Mouse (Mus musculus) MEL (cell line): Measurements from ENCODE around the gene Txnrd3. TPM values are rescaled to one million over a fixed set of nuclear protein-coding genes. Genes with fewer than 3 reads are reported as not detected.

Experiments
- DNase-seq: peaks from one replicate; pipeline ENCODE4 v3.0.0; 2011; ENCODE audit warnings: low read depth, low spot score
- H3K27ac ChIP-seq: 2 replicates; pipeline ENCODE4 v1.5.1; 2012; ENCODE audit warnings: low read depth, mild to moderate bottlenecking, control low read depth, low read length, moderate library complexity; ENCODE audit not compliant: control insufficient read depth
- H3K27me3 ChIP-seq, 2 experiments: fragments of 150-350 bp in 1 of 2; sonication (generic) in 1 of 2; 2 replicates each; pipeline ENCODE4 v1.6.1; 2012; ENCODE audit warnings: low read length in 2 of 2, mild to moderate bottlenecking in 2 of 2, improper control_type of control experiment in 1 of 2, moderate library complexity in 1 of 2; ENCODE audit not compliant: insufficient read depth in 2 of 2, control insufficient read depth in 1 of 2
- H3K36me3 ChIP-seq, 2 experiments: 2 replicates each; pipeline ENCODE4 v1.6.1; 2012 to 2014; ENCODE audit warnings: low read length in 2 of 2, improper control_type of control experiment in 1 of 2, inconsistent platforms in 1 of 2, mild to moderate bottlenecking in 1 of 2; ENCODE audit not compliant: insufficient read depth in 2 of 2, control insufficient read depth in 1 of 2
- H3K4me1 ChIP-seq, 2 experiments: fragments of 150-350 bp in 1 of 2; sonication (generic) in 1 of 2; 2 replicates each; pipeline ENCODE4 v1.6.1; 2012; ENCODE audit warnings: low read length in 2 of 2, improper control_type of control experiment in 1 of 2, mild to moderate bottlenecking in 1 of 2; ENCODE audit not compliant: insufficient read depth in 2 of 2, control insufficient read depth in 1 of 2
- H3K4me3 ChIP-seq, 2 experiments: fragments of 150-350 bp in 1 of 2; sonication (generic) in 1 of 2; 2 replicates each; pipeline ENCODE4 v1.5.1; 2012; ENCODE audit warnings: low read depth in 2 of 2, low read length in 2 of 2, mild to moderate bottlenecking in 2 of 2, moderate library complexity in 2 of 2, control low read depth in 1 of 2, improper control_type of control experiment in 1 of 2; ENCODE audit not compliant: control insufficient read depth in 1 of 2, insufficient read depth in 1 of 2
- H3K79me2 ChIP-seq: 2 replicates; pipeline ENCODE4 v1.6.1; 2012; ENCODE audit warnings: mild to moderate bottlenecking, low read length, moderate library complexity; ENCODE audit not compliant: control insufficient read depth, poor library complexity, insufficient read depth
- H3K9ac ChIP-seq: 2 replicates; pipeline ENCODE4 v1.6.1; 2012; ENCODE audit warnings: low read depth, mild to moderate bottlenecking, control low read depth, low read length, moderate library complexity; ENCODE audit not compliant: control insufficient read depth, poor library complexity, severe bottlenecking
- H3K9me3 ChIP-seq: fragments of 150-350 bp; sonication (generic); replicated peaks from 2 replicates; pipeline ENCODE4 v1.6.1; 2012; ENCODE audit warnings: mild to moderate bottlenecking, low read length, improper control_type of control experiment, moderate library complexity; ENCODE audit not compliant: insufficient read depth
- CHD2 ChIP-seq: IDR thresholded peaks from 2 replicates; pipeline ENCODE4 v1.6.1; 2011; ENCODE audit warnings: low read length, improper control_type of control experiment
- E2F4 ChIP-seq: IDR thresholded peaks from 2 replicates; pipeline ENCODE4 v1.6.1; 2011; ENCODE audit warnings: low read depth, low read length, improper control_type of control experiment, borderline replicate concordance
- GABPA ChIP-seq: IDR thresholded peaks from 2 replicates; pipeline ENCODE4 v1.6.1; 2012; ENCODE audit warnings: low read depth, mild to moderate bottlenecking, inconsistent platforms, low read length, improper control_type of control experiment, moderate library complexity
- GATA1 ChIP-seq: IDR thresholded peaks from 2 replicates; pipeline ENCODE4 v1.6.1; 2011; ENCODE audit warnings: low read depth, low read length, improper control_type of control experiment
- HCFC1 ChIP-seq: IDR thresholded peaks from 2 replicates; pipeline ENCODE4 v1.6.1; 2012; ENCODE audit warnings: low read depth, mild to moderate bottlenecking, inconsistent platforms, low read length, improper control_type of control experiment, moderate library complexity
- MAX ChIP-seq: IDR thresholded peaks from 2 replicates; pipeline ENCODE4 v1.6.1; 2011; ENCODE audit warnings: low read length, improper control_type of control experiment
- MAZ ChIP-seq: IDR thresholded peaks from 2 replicates; pipeline ENCODE4 v1.6.1; 2012; ENCODE audit warnings: low read depth, mild to moderate bottlenecking, inconsistent platforms, low read length, improper control_type of control experiment
- MXI1 ChIP-seq: IDR thresholded peaks from 2 replicates; pipeline ENCODE4 v1.6.1; 2011; ENCODE audit warnings: mild to moderate bottlenecking, low read depth, low read length, improper control_type of control experiment
- MYC ChIP-seq: IDR thresholded peaks from 2 replicates; pipeline ENCODE4 v1.6.1; 2011; ENCODE audit warnings: low read depth, mild to moderate bottlenecking, low read length, improper control_type of control experiment, moderate library complexity
- NELFE ChIP-seq: IDR thresholded peaks from 2 replicates; pipeline ENCODE4 v1.6.1; 2011; ENCODE audit warnings: low read depth, low read length, improper control_type of control experiment
- NRF1 ChIP-seq: IDR thresholded peaks from 2 replicates; pipeline ENCODE4 v1.6.1; 2014; ENCODE audit warnings: low read depth, mild to moderate bottlenecking, inconsistent platforms, low read length, improper control_type of control experiment, moderate library complexity; ENCODE audit not compliant: poor library complexity, insufficient read depth, severe bottlenecking
- POLR2AphosphoS2 ChIP-seq: IDR thresholded peaks from 2 replicates; pipeline ENCODE4 v1.6.1; 2011; ENCODE audit warnings: low read length, improper control_type of control experiment
- POLR2AphosphoS5 ChIP-seq: IDR thresholded peaks from 2 replicates; pipeline ENCODE4 v1.6.1; 2012; ENCODE audit warnings: low read depth, borderline replicate concordance, mild to moderate bottlenecking, inconsistent platforms, low read length, moderate library complexity, mixed read lengths
- RAD21 ChIP-seq: IDR thresholded peaks from 2 replicates; pipeline ENCODE4 v1.6.1; 2011; ENCODE audit warnings: mild to moderate bottlenecking, low read depth, low read length, improper control_type of control experiment
- RCOR1 ChIP-seq: IDR thresholded peaks from 2 replicates; pipeline ENCODE4 v1.6.1; 2012; ENCODE audit warnings: low read depth, mild to moderate bottlenecking, inconsistent platforms, low read length, improper control_type of control experiment
- SIN3A ChIP-seq: IDR thresholded peaks from 2 replicates; pipeline ENCODE4 v1.6.1; 2012; ENCODE audit warnings: low read length, improper control_type of control experiment, inconsistent platforms
- SMC3 ChIP-seq: IDR thresholded peaks from 2 replicates; pipeline ENCODE4 v1.6.1; 2011; ENCODE audit warnings: low read depth, low read length, improper control_type of control experiment
- TBP ChIP-seq: IDR thresholded peaks from 2 replicates; pipeline ENCODE4 v1.8.0; 2011; ENCODE audit warnings: low read depth, low read length, improper control_type of control experiment
- TCF12 ChIP-seq: IDR thresholded peaks from 2 replicates; pipeline ENCODE4 v1.6.1; 2014; ENCODE audit warnings: low read depth, mild to moderate bottlenecking, inconsistent platforms, low read length, improper control_type of control experiment, moderate library complexity
- USF1 ChIP-seq: IDR thresholded peaks from 2 replicates; pipeline ENCODE4 v1.6.1; 2014; ENCODE audit warnings: low read depth, mild to moderate bottlenecking, inconsistent platforms, low read length, improper control_type of control experiment, moderate library complexity
- ZC3H11A ChIP-seq: IDR thresholded peaks from 2 replicates; pipeline ENCODE4 v1.6.1; 2012; ENCODE audit warnings: low read depth, mild to moderate bottlenecking, inconsistent platforms, low read length, improper control_type of control experiment
- ZMIZ1 ChIP-seq: IDR thresholded peaks from 2 replicates; pipeline ENCODE4 v1.6.1; 2012; ENCODE audit warnings: low read depth, mild to moderate bottlenecking, inconsistent platforms, low read length, improper control_type of control experiment, moderate library complexity
- ZNF384 ChIP-seq: IDR thresholded peaks from 2 replicates; pipeline ENCODE4 v1.6.1; 2012; ENCODE audit warnings: low read depth, mild to moderate bottlenecking, inconsistent platforms, low read length, improper control_type of control experiment
- polyA plus RNA-seq, 2 experiments: library from polyadenylated mRNA; stranded (reverse) in 1 of 2; unstranded in 1 of 2; fragments of >175 nt in 1 of 2; fragments of >200 nt in 1 of 2; gene quantifications; 2 replicates each; pipeline versions ENCODE4 v1.2.1 to v1.2.4; 2012; ENCODE audit warnings: low replicate concordance in 2 of 2, low read depth in 1 of 2; ENCODE audit not compliant: insufficient read length in 2 of 2, insufficient read depth in 1 of 2, missing spikeins in 1 of 2
- total RNA-seq: library from RNA; depleted of rRNA; stranded (reverse); fragments of 300-350 nt; gene quantifications from 2 replicates; pipeline ENCODE4 v1.2.3, GENCODE M21; 2012

Txnrd3 gene
- total and polyA plus RNA-seq, 3 experiments, result 8.7 to 15.1 TPM; not detected in 1

DNA sequence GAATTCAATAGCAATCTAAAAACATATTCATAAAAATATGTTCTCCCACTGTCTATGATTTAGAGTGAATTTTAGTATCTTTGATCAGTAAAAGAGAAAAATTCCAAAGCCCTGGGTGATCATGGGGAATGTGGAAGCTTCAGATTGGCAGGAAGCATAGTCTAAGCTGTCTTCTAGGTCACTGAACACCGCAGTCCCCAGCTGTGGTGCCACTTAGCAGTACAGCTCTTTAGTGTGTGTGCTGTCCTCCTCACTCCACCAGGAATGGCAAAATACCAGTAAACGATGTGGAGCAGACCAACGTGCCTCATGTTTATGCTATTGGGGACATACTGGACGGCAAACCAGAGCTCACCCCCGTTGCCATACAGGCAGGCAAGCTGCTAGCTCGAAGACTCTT, 25.8 kb downstream of the Txnrd3 start:
- Histone ChIP-seq H3K9ac (no peak overlapping the region), H3K27ac (no peak overlapping the region), H3K9me3 (no peaks in the 10 kb centered on the region), H3K4me1 (peaks cover 0 to 6% of the 10 kb centered on the region in 2 experiments; a peak in 2 of 4 replicates), H3K4me3 (no peak overlapping the region), H3K27me3 (no peaks in the 10 kb centered on the region), H3K79me2 (no peaks in the 10 kb centered on the region), H3K36me3 (peaks cover 0 to 3% of the 10 kb centered on the region in 2 experiments; a peak in 2 of 4 replicates)
- TF ChIP-seq USF1, result no peak
- TF ChIP-seq SMC3, result no peak
- TF ChIP-seq TBP, result no peak
- no peak for TF ChIP-seq E2F4
- TF ChIP-seq ZNF384, result no peak
- no peak for TF ChIP-seq HCFC1
- TF ChIP-seq CHD2, result no peak
- no peak for TF ChIP-seq ZMIZ1
- TF ChIP-seq ZC3H11A, result no peak
- TF ChIP-seq TCF12, result no peak
- TF ChIP-seq RAD21, result no peak
- TF ChIP-seq MYC, result no peak
- no peak for TF ChIP-seq GATA1
- no peak for TF ChIP-seq GABPA
- TF ChIP-seq POLR2AphosphoS2, result no peak
- TF ChIP-seq MXI1, result no peak
- no peak for DNase-seq

DNA sequence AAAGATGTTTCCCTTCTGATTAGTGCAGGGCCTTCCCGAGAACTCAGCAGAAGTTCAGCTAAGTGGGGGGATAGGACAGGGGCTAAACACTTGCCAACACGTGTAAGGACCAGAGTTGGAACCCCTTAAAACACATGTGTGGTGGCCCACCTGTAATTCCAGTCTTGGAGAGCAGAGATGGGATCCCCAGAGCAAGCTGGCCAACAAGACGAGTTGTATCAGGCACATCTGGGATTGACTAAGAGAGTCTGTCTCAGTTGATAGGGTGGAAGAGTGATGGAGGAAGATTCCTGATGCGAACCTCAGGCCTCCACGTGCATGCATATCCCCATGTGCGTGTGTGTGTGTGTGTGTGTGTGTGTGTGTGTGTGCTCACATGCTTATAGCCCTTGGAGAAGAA, 27.6 kb downstream of the Txnrd3 start:
- no peak for TF ChIP-seq TBP
- no peak for TF ChIP-seq NRF1
- no peak for TF ChIP-seq POLR2AphosphoS5
- TF ChIP-seq RCOR1, result no peak
- no peak for TF ChIP-seq MAX
- TF ChIP-seq NELFE, result no peak
- TF ChIP-seq SIN3A, result no peak
- no peak for TF ChIP-seq MAZ
- no peak for TF ChIP-seq E2F4
- H3K27ac ChIP-seq, result no peak overlapping the region
- H3K4me3 ChIP-seq, result no peak overlapping the region
- H3K9me3 ChIP-seq, result no peaks in the 10 kb centered on the region
- no peaks in the 10 kb centered on the region for H3K4me1 ChIP-seq
- H3K27me3 ChIP-seq, result no peaks in the 10 kb centered on the region
- H3K9ac ChIP-seq, result no peak overlapping the region
- no peaks in the 10 kb centered on the region for H3K36me3 ChIP-seq
- H3K79me2 ChIP-seq, result no peaks in the 10 kb centered on the region
- no peak for DNase-seq
